Mouse (Mus musculus): ENCODE results near the gene Gm17361.

The Gm17361 gene

DNA sequence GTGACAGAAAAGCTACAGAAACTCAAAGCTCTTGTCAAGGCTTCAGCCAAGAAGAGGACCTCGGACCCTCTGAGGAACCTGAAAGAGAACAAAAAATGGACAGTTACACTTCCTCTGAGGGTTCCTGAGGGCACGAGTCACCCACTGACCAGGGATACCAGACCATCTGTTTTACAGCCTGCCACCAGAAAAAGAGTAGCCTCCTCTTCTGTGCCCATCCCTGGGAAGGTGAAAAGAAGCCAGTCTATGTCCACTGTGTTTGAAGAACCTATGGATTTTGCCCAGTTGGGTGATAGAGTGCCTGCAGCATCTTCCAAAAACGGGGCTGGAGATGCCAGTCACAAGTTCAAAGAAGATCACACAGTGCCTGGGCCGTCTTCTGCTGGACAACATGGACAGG lies at the start of gene Gm17361:
Gene Gm17361, plus strand, starts transcription at position 301 of the 400 bp plus-strand sequence.
- no CpG with 5 or more reads among the region's 4 CpGs for WGBS
